Mouse (Mus musculus) stomach, postnatal 0 days (tissue): Measurements from ENCODE around the gene Olfr608.
"Not testable (repeated sequence)": the region's sequence is repeated elsewhere in the genome, so short reads cannot be mapped to it uniquely, and the experiment has no call there.

Experiments
- CTCF ChIP-seq: IDR thresholded peaks from 2 replicates; pipeline ENCODE4 v1.5.1; 2016; ENCODE audit warnings: antibody characterized with exemption, low read depth, mild to moderate bottlenecking, moderate library complexity
- EP300 ChIP-seq: optimal IDR thresholded peaks from 2 replicates; pipeline ENCODE3; 2016; ENCODE audit warnings: antibody characterized with exemption

- TF ChIP-seq CTCF, EP300: not testable (repeated sequence)
These were observed 7.4 kb downstream of the Olfr608 start for GRCm38 (mm10) chr7:103477106-103477505.
